Mouse (Mus musculus) gastrocnemius, postnatal 10 days (tissue): ENCODE data around the gene Astn2. TPM values are rescaled to one million over a fixed set of nuclear protein-coding genes. Genes with fewer than 3 reads are reported as not detected.

ENCODE experiments used
- DNase-seq: peaks from one replicate; pipeline ENCODE4 v3.0.0; 2021; ENCODE audit warnings: mixed read lengths
- total RNA-seq, 2 experiments: library from RNA; stranded (reverse); gene quantifications; 2 replicates each; pipeline ENCODE4 v1.2.3; 2021

The Astn2 gene
- total RNA-seq, 2 experiments from 2014 or later, result 1.0 to 1.7 TPM

GRCm38 (mm10) chr4:65969318-65969717 is 435.1 kb downstream of the Astn2 start:
- DNase-seq, result no peak

- DNase-seq, result no peak
These were observed 439.8 kb downstream of the Astn2 start for GRCm38 (mm10) chr4:65964604-65965003.

GRCm38 (mm10) chr4:65959188-65959759 is 445.1 kb downstream of the Astn2 start:
- DNase-seq, result no peak

- DNase-seq, result no peak
These were observed 445.8 kb downstream of the Astn2 start for GRCm38 (mm10) chr4:65958369-65959187.

GRCm38 (mm10) chr4:65951918-65952317 is 452.5 kb downstream of the Astn2 start:
- DNase-seq, result no peak

GRCm38 (mm10) chr4:65947141-65947649 is 457.2 kb downstream of the Astn2 start:
- no peak for DNase-seq

- no peak for DNase-seq
These were observed 458.4 kb downstream of the Astn2 start for GRCm38 (mm10) chr4:65946021-65946420.

GRCm38 (mm10) chr4:65930901-65931300 is 473.5 kb downstream of the Astn2 start:
- DNase-seq, result no peak

GRCm38 (mm10) chr4:65920294-65920693 is 484.1 kb downstream of the Astn2 start:
- DNase-seq, result no peak

- no peak for DNase-seq
These were observed 488.1 kb downstream of the Astn2 start for GRCm38 (mm10) chr4:65916027-65917008.

- DNase-seq, result no peak
These were observed 492.0 kb downstream of the Astn2 start for GRCm38 (mm10) chr4:65912247-65912942.

GRCm38 (mm10) chr4:65907660-65908059 is 496.8 kb downstream of the Astn2 start:
- DNase-seq, result no peak

GRCm38 (mm10) chr4:65904963-65905362 is 499.4 kb downstream of the Astn2 start:
- DNase-seq, result no peak

- DNase-seq, result no peak
These were observed 508.1 kb downstream of the Astn2 start for GRCm38 (mm10) chr4:65896092-65897027.

- DNase-seq, result no peak
These were observed 515.9 kb downstream of the Astn2 start for GRCm38 (mm10) chr4:65888332-65888993.

GRCm38 (mm10) chr4:65886862-65887261 is 517.5 kb downstream of the Astn2 start:
- DNase-seq, result no peak

- no peak for DNase-seq
These were observed 518.5 kb downstream of the Astn2 start for GRCm38 (mm10) chr4:65885921-65886320.

GRCm38 (mm10) chr4:65874236-65874781 is 530.1 kb downstream of the Astn2 start:
- DNase-seq, result no peak

- DNase-seq, result no peak
These were observed 539.9 kb downstream of the Astn2 start for GRCm38 (mm10) chr4:65864551-65864950.

- no peak for DNase-seq
These were observed 561.2 kb downstream of the Astn2 start for GRCm38 (mm10) chr4:65843191-65843590.
